Mouse (Mus musculus): ENCODE data around the gene Spata5. TPM values are rescaled to one million over a fixed set of nuclear protein-coding genes. Genes with fewer than 3 reads are reported as not detected.

The Spata5 gene
- total RNA-seq, 2 experiments from 2014 or later: 25.9 to 27.6 TPM

DNA sequence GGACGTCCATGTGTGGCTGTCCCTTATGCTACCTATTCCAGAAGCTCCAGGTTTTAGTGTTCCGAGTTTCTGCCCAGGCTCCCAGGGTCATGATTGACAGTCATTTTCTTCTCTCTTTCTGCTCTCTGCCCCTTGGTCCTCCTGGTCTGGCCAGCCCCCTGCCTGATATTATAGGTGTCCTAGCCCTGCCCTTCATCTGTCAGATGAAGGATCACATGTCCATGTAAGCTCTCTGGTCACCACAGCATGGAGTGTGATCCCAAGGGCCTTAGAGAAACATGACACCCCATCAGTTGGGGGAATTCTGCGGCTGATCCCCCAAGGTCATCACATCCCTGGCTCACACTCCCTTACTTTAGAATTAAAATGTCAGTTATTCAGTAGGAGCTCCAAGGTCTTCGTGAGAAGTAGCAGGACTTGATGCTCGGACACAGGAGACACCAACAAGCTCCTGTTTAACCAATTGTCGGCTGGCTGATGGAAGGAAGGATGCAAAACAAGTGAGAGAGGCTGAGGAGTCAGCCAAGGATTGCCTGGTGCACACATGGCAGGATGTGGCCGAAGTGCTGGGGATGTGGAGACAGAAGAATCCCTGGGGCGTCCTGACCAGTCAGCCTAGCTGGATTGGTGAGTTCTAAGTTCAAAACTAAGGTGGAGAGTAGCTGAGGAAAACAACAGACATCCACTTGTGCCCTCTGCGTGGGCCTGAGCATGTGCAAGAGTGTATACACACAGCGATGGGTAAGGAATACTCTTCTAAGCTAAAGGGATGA, 195.4 kb downstream of the Spata5 start:
- DNase-seq (ENCODE audit: low spot score in 2 of 2): no peak

DNA sequence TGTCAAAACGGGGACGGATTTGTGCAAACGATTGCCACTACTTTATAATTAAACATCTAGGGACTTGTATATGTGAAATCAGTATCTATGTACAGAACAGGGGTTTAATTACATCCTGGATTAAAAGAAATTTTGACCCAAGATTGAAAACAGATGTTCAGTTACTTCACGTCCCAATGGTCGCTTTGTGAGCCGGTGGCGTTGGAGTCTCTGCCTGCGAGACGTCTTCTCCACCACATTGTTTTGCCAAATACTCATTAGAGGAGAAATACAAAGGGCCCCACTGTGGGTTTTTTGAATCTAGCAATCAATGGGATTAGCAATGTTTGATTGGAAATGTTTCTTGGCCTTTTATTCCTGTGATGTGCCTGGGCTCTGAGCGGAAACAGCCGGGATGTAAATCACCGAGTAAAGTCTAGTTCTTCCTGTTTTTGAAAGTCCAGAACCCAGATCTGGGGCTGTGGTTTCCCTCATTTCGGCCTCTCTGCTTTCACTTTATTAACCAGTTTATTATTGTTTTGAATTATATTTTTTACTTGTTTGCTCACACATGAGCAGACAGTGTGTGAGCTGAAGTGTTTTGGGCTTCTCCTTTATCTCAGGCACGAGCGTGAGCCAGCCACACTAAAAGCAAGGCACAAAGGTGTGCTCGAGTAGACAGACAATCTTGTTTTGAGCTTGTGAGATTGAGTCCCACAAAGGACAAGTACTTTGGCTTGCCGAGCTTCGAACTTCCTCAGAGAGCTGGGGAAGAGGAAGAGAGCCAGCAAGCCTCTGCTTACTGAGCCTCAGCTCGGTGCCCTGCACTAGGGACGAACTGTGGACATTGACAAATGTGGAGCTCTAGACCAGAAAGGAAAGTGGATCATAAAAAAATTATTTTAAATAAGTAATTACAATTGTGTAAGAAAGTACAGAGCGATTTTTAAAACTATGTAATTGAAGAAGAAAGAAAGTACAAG, 197.2 kb downstream of the Spata5 start:
- no peak for DNase-seq (ENCODE audit: low spot score in 2 of 2)

Other genes starting within 250 kb of the Spata5 start
- not detected for gene Il21, start 187.3 kb upstream of the Spata5 start, total RNA-seq (2021)
- 1 to 10 TPM; 3.8 to 4.0 TPM for gene Bbs12, start 107.3 kb upstream of the Spata5 start, total RNA-seq (2021)
- 1 to 10 TPM; 1.7 to 1.8 TPM for gene Cetn4, start 107.2 kb upstream of the Spata5 start, total RNA-seq (2021)
- gene Fgf2, start 71.5 kb upstream of the Spata5 start, total RNA-seq (2021): 10 to 100 TPM; 14.2 to 14.5 TPM
- gene Nudt6, start 315 bp downstream of the Spata5 start, total RNA-seq (2021): 10 to 100 TPM; 17.3 to 18.5 TPM
- 10 to 100 TPM; 67.4 to 74.2 TPM for gene Spry1, start 220.1 kb downstream of the Spata5 start, total RNA-seq (2021)

Measured in gastrocnemius, postnatal 4 days (tissue).